In genomic region chr11:110722701-110723100, GRCm38 (mm10) we compare ENCODE assay signal across 23 mouse cellular contexts.
A peak's percentile ranks its signal among the peaks of the same experiment; 100 is the strongest.
DNase-seq lines count a peak whose midpoint lies in the region; ATAC-seq lines count a peak whose summit lies in the region.
"Had no signal": no experiment of that assay in that cellular context is flagged by ENCODE, and none has a peak within 500 bp of the region (broad histone marks: within the 10 kb centered on the region; RNA-seq: fewer than 3 reads in every experiment).

No protein-coding gene starts in this region.

- H3K4me1 ChIP-seq in forebrain, embryonic 14.5 days (ENCODE audit: control insufficient read depth, insufficient read depth, low read length), result no peaks in the 10 kb centered on the region
- H3K4me1 ChIP-seq in forebrain, embryonic 13.5 days, result no peaks in the 10 kb centered on the region
- H3K4me1 ChIP-seq: embryonic facial prominence, embryonic 15.5 days; forebrain, embryonic 12.5 days had no signal

- no peak overlapping the region for H3K4me2 ChIP-seq in forebrain, embryonic 14.5 days (ENCODE audit: low read length)
- H3K4me2 ChIP-seq in forebrain, embryonic 13.5 days, result no peak overlapping the region
- H3K4me2 ChIP-seq: embryonic facial prominence, embryonic 13.5 days; embryonic facial prominence, embryonic 15.5 days; forebrain, embryonic 12.5 days had no signal

- DNase-seq in forebrain, embryonic 14.5 days (ENCODE audit: low spot score), result peak; percentile 14
- DNase-seq in retina, embryonic 14.5 days (ENCODE audit: low spot score), result peak; percentile 63
- DNase-seq in embryo, embryonic 11 days, result no peak
- DNase-seq in spleen, postnatal 10 days (ENCODE audit: low spot score in 2 of 2), result no peak
- DNase-seq: adrenal gland, adult 2 months; adrenal gland, postnatal 10 days; adrenal gland, postnatal 25 days; B cell, adult 2 months; cerebellum, adult 11-12 months; cerebellum, adult 2 months; cerebellum, adult 9-10 months; cerebellum, postnatal 10 days; cerebellum, postnatal 25 days had no signal

- H3K4me3 ChIP-seq in forebrain, embryonic 14.5 days (ENCODE audit: low read depth, low read length), result no peak overlapping the region
- no peak overlapping the region for H3K4me3 ChIP-seq in forebrain, embryonic 13.5 days
- H3K4me3 ChIP-seq: embryonic facial prominence, embryonic 13.5 days; embryonic facial prominence, embryonic 15.5 days; erythroblast, embryonic 14.5 days; forebrain, embryonic 10.5 days; forebrain, embryonic 12.5 days had no signal

- 41% methylated on average over 5 of the region's 5 CpGs for WGBS in forebrain, embryonic 14.5 days
- 48% methylated on average over 5 of the region's 5 CpGs for WGBS in forebrain, embryonic 13.5 days

- no peaks in the 10 kb centered on the region for H3K27me3 ChIP-seq in forebrain, embryonic 14.5 days (replicated peaks; ENCODE audit: control insufficient read depth, insufficient read depth, low read length)
- H3K27me3 ChIP-seq in forebrain, embryonic 13.5 days, result no peaks in the 10 kb centered on the region
- H3K27me3 ChIP-seq: CH12.LX; embryonic facial prominence, embryonic 13.5 days; embryonic facial prominence, embryonic 15.5 days; forebrain, embryonic 12.5 days had no signal

- H3K9ac ChIP-seq in forebrain, embryonic 14.5 days (ENCODE audit: low read length), result no peak overlapping the region
- H3K9ac ChIP-seq in forebrain, embryonic 13.5 days, result no peak overlapping the region
- H3K9ac ChIP-seq: embryonic facial prominence, embryonic 13.5 days; embryonic facial prominence, embryonic 15.5 days; forebrain, embryonic 12.5 days had no signal

- H3K9me3 ChIP-seq in forebrain, embryonic 14.5 days (replicated peaks; ENCODE audit: control insufficient read depth, low read length), result no peaks in the 10 kb centered on the region
- no peaks in the 10 kb centered on the region for H3K9me3 ChIP-seq in forebrain, embryonic 13.5 days (replicated peaks)
- H3K9me3 ChIP-seq: embryonic facial prominence, embryonic 13.5 days; embryonic facial prominence, embryonic 15.5 days; forebrain, embryonic 10.5 days; forebrain, embryonic 12.5 days had no signal

- no peaks in the 10 kb centered on the region for H3K36me3 ChIP-seq in forebrain, embryonic 14.5 days (ENCODE audit: control insufficient read depth, insufficient read depth, low read length)
- H3K36me3 ChIP-seq in forebrain, embryonic 13.5 days (ENCODE audit: poor library complexity, severe bottlenecking), result no peaks in the 10 kb centered on the region
- H3K36me3 ChIP-seq: embryonic facial prominence, embryonic 13.5 days; embryonic facial prominence, embryonic 15.5 days; forebrain, embryonic 10.5 days; forebrain, embryonic 12.5 days; G1E had no signal

- ATAC-seq in forebrain, embryonic 14.5 days, result no peak
- no peak for ATAC-seq in forebrain, embryonic 13.5 days
- ATAC-seq: CD4-positive, CD25-positive, alpha-beta regulatory T cell, adult 4 months; forebrain, embryonic 16.5 days had no signal

- H3K27ac ChIP-seq in forebrain, embryonic 14.5 days (ENCODE audit: low read depth, low read length), result no peak overlapping the region
- H3K27ac ChIP-seq in forebrain, embryonic 13.5 days, result no peak overlapping the region
- H3K27ac ChIP-seq: embryonic facial prominence, embryonic 13.5 days; embryonic facial prominence, embryonic 15.5 days; forebrain, embryonic 10.5 days; forebrain, embryonic 12.5 days had no signal

Comparison
In these comparisons a context has a peak if more than half of its experiments do, and no peak if none do; other contexts are left out.
1. DNase-seq: peak in forebrain, embryonic 14.5 days (single experiment) and retina, embryonic 14.5 days (single experiment); none in embryo, embryonic 11 days (single experiment) and spleen, postnatal 10 days (0 of 2).